Mouse (Mus musculus) testis, postnatal 14 days (tissue): ENCODE data around the gene Fibp.
"Not testable (repeated sequence)": the region's sequence is repeated elsewhere in the genome, so short reads cannot be mapped to it uniquely, and the experiment has no call there.

Experiments
- DNase-seq: peaks from one replicate; pipeline ENCODE4 v3.0.0; 2021; ENCODE audit warnings: low spot score

The Fibp gene

DNA sequence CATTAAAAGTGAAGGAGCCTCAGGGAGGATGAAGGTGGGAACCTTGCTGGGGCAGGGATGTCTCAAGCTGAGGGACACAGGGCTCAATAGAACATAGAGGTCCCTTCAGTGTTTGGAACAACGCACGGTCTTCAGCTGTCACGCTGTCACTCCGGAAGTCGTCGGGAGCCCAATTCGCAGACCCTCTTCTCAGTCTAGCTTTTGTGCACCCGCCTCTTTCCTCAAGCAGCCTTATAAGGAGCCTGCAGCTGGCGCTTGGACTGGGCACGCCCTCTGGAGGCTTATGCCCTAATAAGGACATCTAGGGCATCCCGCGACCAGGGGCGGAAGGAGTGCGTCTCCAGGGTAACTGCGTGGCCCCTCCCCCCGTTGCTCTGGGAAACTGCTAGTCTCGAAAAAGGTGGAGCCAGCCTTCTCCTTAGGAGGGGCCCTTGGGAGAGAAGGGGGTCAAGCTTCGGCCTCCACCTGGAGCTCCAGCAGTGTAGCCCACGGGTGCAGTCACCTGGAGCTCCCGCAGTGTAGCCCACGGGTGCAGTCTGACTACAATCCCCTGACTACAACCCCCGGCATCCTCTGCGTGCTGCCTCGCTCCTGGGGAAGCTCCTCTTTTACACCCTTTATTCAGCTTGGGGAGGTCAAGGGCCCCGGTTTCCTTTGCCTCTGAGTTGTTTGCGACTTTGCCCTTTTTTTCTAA, 28.6 kb downstream of the Fibp start:
- peak; percentile 98 for DNase-seq

DNA sequence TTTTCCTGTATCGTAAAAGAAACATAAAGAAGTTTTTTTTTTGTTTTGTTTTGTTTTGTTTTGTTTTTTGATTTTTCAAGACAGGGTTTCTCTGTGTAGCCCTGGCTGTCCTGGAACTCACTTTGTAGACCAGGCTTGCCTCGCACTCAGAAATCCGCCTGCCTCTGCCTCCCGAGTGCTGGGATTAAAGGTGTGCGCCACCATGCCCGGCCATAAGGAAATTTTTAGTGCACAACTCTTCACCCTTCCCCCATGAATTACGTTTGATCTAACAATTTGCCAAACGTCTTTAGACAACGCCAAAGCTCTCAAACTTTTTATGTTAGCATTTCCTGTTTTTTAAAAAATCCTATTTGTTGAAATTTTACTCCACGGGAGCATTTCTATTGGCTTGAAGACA, 29.3 kb downstream of the Fibp start:
- not testable (repeated sequence) for DNase-seq

DNA sequence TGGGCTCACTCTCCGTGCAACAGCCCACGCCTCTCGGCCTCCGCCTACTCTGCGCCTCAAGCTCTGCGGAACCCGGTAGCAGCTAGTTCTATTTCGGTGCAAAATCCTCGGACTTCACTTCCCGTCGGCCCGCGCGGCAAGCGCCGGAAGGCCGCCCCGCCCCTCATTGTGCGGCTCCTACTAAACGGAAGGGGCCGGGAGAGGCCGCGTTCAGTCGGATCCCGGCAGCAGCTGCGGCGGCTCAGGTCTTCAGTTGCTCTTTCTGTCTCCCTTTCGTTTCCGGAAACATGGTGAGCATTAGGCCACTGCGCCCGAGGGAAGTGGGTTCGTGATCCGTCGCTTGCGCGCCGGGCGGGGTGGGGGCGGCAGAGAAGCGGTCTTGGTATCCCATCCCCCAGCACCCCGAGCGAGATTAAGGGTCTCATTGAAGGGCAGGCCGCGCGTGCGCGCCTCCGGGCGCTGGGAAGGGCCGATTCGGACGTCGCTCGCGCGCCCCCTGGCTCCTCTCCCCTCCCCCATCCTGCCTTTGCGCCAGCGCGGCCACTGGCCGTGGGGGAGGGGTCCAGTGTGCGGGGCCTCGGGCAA, 30.0 kb downstream of the Fibp start, which contains the start of gene Cfl1:
Gene Cfl1 (plus strand): TSS at position 143 of the 585 bp plus-strand sequence.
- peak; percentile 94 for DNase-seq

DNA sequence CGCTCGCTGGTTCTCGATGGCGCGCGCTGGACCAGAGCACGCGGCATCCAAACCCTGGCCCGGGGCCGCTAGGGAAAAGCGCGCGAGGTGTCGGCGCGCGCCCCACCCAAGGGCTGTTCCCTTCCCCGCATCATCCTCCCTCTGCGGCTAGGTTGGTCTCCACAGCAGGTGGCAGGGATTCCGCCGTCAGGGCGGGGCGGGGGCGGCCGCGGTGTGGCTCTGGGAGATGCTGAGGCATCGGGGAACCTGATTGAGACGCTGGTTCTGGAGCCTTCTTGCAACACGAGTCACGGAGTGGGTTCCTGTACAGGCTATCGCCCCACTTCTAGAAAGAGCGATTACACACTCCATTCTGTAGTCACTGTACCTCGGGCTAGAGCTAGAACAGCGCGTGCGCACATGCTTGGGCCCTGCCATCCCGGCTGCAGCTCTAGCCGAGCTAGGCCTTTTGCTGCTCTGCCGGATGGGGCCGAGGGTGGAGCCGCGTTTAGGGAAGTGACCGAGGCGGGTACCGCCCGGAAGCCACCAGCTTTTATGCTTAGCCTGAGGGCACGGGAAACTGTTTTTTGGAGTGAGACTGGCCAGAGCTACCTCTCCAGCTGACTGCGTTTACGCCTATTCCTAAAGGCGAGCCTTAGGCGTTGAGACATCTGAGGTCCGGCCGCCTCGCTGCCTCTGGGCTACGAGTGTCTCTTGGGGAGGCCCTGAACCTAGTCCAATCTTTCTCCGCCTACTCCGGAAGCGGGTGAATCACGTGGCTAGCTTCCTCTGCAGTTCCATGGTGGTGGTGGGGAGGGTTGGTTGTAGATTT, 30.7 kb downstream of the Fibp start:
- peak; percentile 85 for DNase-seq

DNA sequence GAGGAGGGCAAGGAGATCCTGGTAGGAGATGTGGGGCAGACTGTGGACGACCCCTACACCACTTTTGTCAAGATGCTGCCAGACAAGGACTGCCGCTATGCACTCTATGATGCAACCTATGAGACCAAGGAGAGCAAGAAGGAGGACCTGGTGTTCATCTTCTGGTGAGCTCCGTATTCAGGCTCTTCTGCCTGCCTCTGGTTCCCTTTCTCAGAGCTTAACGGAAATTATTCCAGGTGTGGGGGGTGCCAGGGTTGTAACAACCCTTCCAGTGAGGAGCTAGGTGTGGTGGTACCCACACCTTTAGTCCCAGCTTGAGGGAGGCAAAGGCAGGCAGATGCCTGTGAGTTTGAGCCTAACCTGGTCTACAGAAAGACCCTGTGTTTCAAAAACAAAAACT, 32.2 kb downstream of the Fibp start:
- DNase-seq, result no peak

DNA sequence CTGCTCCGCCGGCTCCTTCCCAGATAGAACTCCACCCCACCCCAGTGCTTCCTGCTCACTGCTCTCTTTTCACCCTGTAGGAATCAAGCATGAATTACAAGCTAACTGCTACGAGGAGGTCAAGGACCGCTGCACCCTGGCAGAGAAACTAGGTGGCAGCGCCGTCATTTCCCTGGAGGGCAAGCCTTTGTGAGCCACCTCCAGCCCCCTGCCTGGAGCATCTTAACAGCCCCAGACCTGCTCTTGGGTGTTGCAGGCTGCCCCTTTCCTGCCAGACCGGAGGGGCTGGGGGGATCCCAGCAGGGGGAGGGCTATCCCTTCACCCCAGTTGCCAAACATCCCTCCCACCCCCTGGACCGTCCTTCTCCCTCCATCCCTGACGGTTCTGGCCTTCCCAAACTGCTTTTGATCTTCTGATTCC, 32.9 kb downstream of the Fibp start:
- DNase-seq, result not testable (repeated sequence)

DNA sequence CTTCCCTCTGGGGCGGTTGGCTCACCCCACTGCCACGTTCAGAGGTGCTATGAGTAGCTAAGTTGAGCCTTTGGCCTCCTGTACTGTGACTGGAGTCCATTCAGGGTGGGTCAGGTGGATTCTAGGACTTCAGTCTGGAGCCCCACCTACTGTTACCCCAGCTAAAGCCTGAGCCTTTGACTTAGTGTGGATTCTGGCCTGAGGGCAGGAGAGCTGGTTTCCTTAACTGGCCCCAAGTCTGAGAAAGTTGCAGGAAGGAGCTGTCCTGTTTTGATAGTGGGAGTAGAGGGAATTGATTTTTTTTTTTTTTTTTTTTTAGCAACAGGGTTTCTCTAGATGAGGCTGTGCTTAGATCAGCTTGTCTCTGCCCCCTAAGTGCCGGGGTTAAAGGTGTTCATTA, 33.9 kb downstream of the Fibp start:
- no peak for DNase-seq

DNA sequence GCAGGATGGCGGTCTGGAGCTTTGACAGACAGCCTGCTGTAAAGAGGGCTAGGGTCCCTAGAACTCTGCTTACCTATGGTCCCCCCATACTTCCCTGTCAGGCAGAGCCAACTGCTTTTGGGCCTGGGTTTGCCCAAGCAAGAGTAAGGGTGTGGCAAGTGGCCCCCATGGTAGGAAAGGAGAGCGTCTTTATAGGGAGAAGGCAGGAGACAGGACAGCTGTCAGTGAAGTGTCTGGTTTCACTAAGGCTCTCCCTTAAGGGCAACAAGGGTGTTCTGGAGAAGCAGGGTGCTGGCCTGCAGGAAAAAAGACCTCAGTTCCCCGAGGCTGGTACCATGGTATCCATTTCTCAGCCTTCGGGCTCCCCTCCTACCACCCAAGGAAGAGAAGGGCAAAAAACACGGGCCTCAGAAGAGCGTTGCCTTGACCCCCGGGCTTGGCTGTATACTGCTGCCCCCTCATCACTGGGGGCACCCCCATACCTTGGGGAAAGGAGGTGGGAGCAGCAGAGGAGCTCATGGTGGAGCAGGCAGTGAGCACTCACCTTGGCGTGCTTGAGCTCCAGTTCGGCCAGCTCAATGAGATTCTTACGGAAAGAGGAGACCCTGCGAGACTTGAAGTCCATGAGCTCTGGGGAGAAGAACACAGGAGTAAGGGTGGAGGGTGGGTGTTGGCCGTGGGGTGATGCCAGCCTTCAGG, 35.1 kb downstream of the Fibp start:
- no peak for DNase-seq

DNA sequence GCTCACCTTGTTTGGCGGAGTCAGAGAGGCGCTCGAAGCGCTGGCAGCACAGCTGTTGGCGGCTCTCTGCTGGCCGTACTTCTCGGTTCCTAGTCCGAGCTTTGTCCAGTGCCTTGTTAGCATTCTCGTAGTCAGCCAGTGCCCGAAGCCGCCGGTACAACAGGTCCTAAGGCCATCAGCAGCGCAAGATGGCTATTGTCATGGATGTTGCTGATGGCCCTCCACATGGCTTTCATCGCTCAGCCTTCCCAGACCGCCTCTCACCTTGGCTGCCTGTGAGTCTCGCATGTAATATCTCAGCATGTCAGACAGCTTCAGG, 35.6 kb downstream of the Fibp start:
- peak; percentile 12 for DNase-seq

DNA sequence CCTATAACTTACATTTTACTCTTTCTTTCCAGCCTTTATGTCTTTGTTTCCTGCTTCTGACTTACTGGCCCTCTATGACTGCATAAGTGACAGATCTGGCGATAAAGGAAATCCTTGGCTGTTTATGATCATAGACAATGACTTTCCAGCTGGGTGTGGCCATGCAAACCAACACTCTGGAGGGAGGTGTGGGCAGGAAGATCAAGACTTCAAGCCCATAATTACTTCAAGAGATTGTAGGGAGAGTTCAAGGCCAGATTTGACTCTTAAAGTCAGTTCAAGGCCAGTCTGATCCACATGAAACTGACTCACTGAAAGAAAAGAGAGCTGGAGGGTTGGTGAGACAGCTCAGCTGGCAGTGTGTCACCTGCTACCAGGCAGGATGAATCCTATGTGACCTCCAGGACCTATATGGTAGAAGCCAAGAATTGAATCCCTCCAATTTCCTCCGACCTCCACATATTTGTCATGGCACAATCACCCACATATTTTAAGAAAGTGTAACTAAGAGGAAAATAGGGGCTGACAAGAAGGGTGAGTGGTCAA, 40.0 kb downstream of the Fibp start:
- no peak for DNase-seq

DNA sequence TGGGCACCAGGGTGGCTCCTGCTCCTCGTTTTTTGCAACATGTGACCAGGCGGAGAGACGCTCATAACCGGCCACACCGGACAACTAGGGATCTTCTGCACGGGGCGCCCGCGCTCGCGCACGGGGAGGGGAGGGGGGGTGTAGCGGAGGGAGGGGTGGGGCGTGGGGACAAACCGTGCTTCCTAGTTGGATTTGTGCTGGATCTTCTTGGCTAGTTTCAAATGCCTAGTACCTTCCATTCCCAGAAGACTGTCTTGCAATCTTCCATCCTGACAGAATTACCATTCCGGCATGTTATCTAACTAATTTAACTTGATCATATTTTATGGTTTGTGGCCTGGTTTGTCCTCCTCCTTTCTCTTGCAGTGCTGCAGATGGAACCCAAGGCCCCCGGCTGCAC, 43.3 kb downstream of the Fibp start, which contains the start of gene 1700020D05Rik:
Gene 1700020D05Rik (minus strand): TSS at position 101 of the 400 bp plus-strand sequence.
- DNase-seq, result no peak

DNA sequence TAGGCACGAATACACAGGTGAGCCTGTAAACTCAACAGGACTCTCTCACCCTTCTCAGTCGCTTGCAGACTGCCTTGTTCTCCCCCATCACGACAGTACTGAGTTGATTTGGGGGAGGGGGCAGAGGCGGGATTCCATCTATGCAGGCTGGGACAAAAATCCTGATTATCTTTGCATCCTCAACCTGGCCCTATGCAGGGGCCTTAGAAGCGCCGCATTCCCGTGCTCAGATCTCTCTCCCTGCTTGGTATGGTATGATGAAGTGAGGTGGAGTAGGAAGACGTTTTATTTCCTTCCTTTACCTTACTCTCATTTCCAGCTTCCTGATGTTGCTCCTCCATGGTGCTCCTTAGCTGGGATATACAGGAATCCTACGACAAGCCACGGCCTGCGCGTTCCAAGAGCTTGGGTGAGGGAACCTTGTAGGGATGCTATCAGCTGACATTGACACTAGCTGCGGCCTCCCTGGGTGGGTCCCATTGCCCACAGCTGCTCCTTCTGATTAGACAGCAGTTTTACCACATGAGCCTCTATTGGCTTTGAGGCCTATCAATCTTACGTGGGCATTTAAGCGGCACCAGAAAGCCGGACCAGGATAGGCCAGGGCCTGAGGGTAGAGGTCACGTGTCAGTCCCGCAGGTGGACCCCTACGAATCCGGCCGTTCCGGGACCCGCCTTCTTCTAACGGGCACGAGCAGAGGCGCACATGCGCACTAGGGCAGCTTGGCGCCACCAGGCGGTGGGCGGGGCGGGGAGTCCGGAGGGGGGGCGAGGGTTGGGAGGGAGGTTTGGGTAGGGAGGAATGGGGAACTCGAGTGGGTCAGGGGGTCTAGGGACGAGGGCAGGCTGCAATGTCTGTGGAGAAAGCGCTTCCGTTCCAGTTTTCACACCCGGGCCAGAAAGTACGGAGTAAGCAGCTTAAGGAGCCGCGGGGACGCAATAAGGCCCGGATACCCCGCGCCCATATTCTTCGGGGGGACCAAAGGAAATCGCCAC, 49.9 kb downstream of the Fibp start, which contains the start of gene Snx32:
Gene Snx32 (minus strand): TSS at position 508 of the 996 bp plus-strand sequence.
- peak; percentile 99 for DNase-seq

DNA sequence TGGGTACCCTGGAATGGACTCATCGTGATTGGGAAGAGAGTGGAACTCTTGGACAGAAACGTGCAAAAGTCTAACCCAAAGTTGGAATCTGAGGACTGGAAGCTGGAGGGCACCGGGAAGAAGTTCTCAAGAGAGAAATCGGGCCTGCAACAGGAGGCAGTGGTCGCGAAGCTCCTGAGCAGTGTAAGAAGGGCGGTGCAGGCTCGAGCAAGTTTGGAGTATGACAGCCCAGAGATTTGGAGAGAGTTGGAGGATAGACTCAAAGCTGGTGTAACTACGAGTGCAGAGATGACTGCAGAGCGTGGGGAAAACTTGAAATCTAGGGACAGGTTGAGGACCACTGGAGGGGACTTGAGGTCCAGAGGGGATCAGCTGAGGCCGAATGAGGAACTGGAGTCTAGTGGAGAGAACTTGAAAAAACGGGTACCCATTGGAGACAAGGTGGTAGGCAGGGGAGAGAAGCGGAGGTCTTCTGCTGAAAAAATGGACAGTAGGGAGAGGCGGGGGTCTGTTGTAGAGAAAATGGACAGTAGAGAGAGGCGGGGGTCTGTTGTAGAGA, 50.7 kb downstream of the Fibp start:
- no peak for DNase-seq

DNA sequence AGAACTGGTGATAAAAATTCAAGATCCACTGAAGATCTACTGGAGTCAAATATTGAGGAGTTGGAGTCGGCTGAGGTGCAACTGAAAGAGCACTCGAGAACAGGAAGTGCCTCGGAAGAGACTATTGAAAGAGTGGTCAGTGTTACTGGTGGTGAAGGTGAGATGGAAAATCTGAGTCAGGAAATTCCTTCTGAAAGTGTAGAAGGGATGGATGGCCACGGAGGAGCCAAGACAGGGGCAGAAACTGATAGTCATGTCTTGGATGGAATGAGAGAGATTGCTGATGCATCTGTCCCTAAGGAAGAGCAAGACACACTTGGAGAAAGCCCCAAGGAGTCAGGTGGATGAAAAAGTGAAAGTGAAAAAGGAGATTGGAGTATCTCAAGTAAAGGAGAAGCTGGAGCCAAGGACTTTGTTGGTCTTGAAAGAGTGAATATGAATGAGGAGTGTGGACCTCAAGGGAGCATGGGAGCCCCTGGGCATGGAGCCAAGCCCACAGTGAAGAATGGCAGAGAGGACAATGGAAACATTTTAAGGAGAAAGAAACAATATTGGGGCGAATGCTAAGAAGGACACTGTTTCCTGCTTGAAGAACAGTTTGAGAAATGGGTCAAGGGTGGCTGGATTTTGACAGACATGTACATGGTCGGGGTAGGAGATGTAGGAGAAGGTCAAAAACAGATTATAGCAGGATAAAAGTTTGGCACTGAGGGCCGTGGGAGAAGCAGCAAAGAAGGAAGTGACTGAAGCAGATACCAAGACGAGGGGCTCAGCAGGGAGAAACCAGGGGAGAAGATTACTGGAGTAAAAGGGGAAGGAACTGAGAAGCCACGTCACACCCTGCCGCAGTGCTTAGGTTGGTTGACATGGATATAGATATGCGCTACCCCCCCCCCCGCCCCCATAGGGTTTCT, 51.9 kb downstream of the Fibp start:
- DNase-seq, result no peak

DNA sequence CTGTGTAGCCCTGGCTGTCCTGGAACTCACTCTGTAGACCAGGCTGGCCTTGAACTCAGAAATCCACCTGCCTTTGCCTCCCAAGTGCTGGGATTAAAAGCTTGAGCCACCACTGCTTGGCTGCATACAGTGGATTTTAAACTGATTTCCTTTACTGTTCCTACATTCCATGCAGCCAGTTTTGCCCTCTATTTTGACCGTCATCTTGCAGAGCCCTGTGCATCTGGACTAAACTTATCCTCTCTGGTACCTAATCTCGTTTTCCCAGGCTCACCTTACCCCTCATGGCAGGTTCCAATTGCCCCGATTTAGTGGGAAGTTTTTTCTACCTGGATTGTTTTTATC, 52.6 kb downstream of the Fibp start:
- DNase-seq, result no peak
